Mouse (Mus musculus) small intestine, adult 2 months (tissue): ENCODE measurements around the gene Isx. TPM values are rescaled to one million over a fixed set of nuclear protein-coding genes. Genes with fewer than 3 reads are reported as not detected.

ENCODE experiments used
- H3K27ac ChIP-seq: fragments of 200-500 bp; 2 replicates; pipeline ENCODE4 v1.5.1; 2012; ENCODE audit warnings: low read depth, low read length, control low read depth, inconsistent platforms; ENCODE audit not compliant: insufficient read depth
- H3K27me3 ChIP-seq: fragments of 200-500 bp; 2 replicates; pipeline ENCODE4 v1.6.1; 2012; ENCODE audit warnings: mild to moderate bottlenecking, moderate library complexity, low read length, inconsistent platforms; ENCODE audit not compliant: control insufficient read depth, insufficient read depth
- H3K36me3 ChIP-seq: fragments of 200-500 bp; 2 replicates; pipeline ENCODE4 v1.6.1; 2012; ENCODE audit warnings: mild to moderate bottlenecking, low read length, control low read depth, inconsistent platforms; ENCODE audit not compliant: control insufficient read depth, insufficient read depth
- H3K4me1 ChIP-seq: fragments of 200-500 bp; 2 replicates; pipeline ENCODE4 v1.6.1; 2012; ENCODE audit warnings: low read length, inconsistent platforms, mixed read lengths; ENCODE audit not compliant: control insufficient read depth, insufficient read depth, insufficient read length
- H3K4me3 ChIP-seq: fragments of 200-500 bp; 2 replicates; pipeline ENCODE4 v1.5.1; 2012; ENCODE audit warnings: low read depth, mild to moderate bottlenecking, control low read depth, inconsistent platforms, low read length, moderate library complexity
- CTCF ChIP-seq: fragments of 200-500 bp; IDR thresholded peaks from 2 replicates; pipeline ENCODE4 v1.5.1; 2012; ENCODE audit warnings: low read depth, mild to moderate bottlenecking, control low read depth, inconsistent platforms, low read length, moderate library complexity, mixed read lengths; ENCODE audit not compliant: insufficient replicate concordance, insufficient read length; ENCODE audit errors: extremely low read depth
- POLR2A ChIP-seq: fragments of 200-500 bp; IDR thresholded peaks from 2 replicates; pipeline ENCODE4 v1.6.1; 2012; ENCODE audit warnings: low read depth, mild to moderate bottlenecking, control low read depth, inconsistent platforms, low read length, moderate library complexity
- whole genome bisulfite sequencing: fragments of 180-500 bp; shearing (Covaris S2); methylation state at CpG from one replicate; pipeline ENCODE4 v1.1.7; 2018; 5-methylcytosine and 5-hydroxymethylcytosine counted together
- polyA plus RNA-seq: library from polyadenylated mRNA; depleted of rRNA; stranded (reverse); fragments of >200 nt; gene quantifications from 2 replicates; pipeline ENCODE4 v1.2.3, GENCODE M21; 2012

Isx gene
- polyA plus RNA-seq, 1 experiment, result 144 TPM

DNA sequence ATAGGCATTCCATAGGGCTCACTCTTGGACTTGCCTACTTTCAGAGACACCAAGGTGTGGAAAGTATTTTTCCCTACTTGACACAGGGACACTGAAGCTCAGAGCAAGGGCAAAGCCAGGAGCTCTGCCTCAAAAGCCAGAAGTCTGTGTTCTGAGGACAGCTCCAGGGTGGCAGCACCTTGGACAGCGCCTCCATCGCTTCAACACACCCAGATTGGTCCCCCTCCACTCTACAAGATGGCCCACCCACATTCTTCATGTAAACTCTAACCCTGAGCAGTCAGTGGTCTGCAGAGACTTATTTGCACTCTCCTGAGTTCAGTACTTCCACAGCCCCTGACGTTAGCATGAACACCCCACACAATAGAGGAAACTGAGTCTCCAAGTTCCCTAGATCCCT, 21.1 kb upstream of the Isx start:
- 29% methylated on average over 3 of the region's 3 CpGs for WGBS
- Histone ChIP-seq H3K36me3 (no peaks in the 10 kb centered on the region), H3K4me1 (no peaks in the 10 kb centered on the region), H3K4me3 (no peak overlapping the region), H3K27me3 (no peaks in the 10 kb centered on the region), H3K27ac (no peak overlapping the region)
- no peak for TF ChIP-seq CTCF
- TF ChIP-seq POLR2A, result no peak

DNA sequence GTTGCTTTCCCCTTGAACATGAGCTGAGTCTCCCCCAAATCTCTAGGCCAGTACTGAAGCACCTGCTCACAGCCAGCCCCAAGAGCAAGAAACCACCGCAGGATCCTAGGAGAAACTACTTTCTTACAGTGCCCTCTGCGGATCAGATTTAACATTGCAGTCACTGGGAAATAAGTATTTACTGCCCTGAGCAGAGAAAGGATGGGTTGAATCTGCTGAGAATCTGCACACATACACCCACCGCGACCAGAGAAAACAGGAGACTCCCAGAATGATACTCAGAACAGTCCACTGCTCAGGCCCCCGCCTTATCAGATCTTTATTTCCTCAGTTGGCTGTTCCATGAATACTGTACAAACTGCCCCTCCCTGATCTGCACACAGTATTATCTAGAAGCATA, 19.5 kb upstream of the Isx start:
- 18% methylated on average over 5 of the region's 5 CpGs for WGBS
- TF ChIP-seq CTCF (peak; percentile 53; the same call in 1 of the 2 replicates), POLR2A (no peak)
- Histone ChIP-seq H3K36me3 (no peaks in the 10 kb centered on the region), H3K27me3 (no peaks in the 10 kb centered on the region), H3K4me3 (no peak overlapping the region), H3K27ac (no peak overlapping the region), H3K4me1 (no peaks in the 10 kb centered on the region)

DNA sequence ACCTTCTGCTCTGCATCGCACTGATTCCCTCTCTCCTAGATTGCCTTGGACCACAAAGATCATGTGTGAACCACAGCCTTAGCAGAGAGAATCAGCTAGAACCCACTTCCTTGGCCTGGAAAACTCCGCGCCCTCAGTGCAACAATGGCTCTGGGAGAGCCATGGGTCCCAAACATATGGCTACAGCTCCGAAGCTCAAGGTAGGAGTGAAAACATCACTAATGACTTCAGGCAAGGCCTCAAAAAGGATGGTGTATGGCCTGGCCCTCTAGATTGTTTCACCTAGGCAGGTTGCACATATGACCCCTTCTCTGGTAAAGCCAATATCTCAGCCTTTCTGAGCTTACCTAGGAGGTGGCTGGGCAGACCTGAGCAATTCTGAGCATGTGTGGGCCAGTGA, 18.2 kb upstream of the Isx start:
- Histone ChIP-seq H3K27me3 (no peaks in the 10 kb centered on the region), H3K4me3 (no peak overlapping the region), H3K4me1 (no peaks in the 10 kb centered on the region), H3K36me3 (no peaks in the 10 kb centered on the region), H3K27ac (no peak overlapping the region)
- TF ChIP-seq CTCF (no peak), POLR2A (no peak)
- WGBS, result 95% methylated on average over 4 of the region's 4 CpGs

DNA sequence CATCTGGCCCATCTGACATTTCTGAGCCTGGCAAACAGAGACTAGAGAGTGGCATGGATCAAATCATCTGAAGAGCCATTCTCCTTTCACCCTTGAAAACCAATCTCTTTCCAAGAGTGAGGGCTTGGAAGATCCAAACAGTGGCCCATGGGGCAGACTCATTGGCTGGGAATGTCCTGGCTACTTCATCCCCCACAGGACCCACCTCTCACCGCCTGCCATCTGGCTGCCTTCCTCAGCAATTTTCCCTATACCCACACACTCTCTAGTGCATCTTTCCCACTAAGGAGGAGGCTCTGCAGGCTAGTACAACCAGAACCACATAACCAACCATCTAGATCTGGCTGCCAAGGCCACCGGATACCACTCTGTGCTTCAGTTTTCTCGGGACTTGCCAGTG, 17.6 kb upstream of the Isx start:
- Histone ChIP-seq H3K36me3 (no peaks in the 10 kb centered on the region), H3K27ac (no peak overlapping the region), H3K4me1 (no peaks in the 10 kb centered on the region), H3K27me3 (no peaks in the 10 kb centered on the region), H3K4me3 (no peak overlapping the region)
- WGBS, result 95% methylated on average over 3 of the region's 3 CpGs
- no peak for TF ChIP-seq CTCF
- TF ChIP-seq POLR2A, result no peak

DNA sequence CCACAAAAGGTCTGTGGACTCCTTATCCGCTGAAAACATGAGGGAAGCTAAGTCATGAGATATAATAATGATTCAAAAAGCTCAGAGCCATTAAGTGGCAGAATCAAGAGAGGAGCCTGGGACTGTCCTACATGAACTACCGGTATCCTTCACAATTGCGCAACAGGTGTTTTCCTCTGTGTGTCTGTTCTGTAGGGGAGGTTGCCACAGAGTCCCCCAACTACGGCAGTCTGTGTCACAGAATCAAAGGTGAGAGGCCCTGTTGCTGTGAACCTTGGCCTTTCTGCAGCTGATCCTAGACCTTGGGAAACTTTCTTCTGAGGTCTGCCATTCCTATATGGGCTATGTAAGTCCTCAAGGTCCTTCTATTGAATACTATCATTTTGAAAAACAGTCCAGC, 13.7 kb upstream of the Isx start:
- H3K4me3 ChIP-seq, result no peak overlapping the region

DNA sequence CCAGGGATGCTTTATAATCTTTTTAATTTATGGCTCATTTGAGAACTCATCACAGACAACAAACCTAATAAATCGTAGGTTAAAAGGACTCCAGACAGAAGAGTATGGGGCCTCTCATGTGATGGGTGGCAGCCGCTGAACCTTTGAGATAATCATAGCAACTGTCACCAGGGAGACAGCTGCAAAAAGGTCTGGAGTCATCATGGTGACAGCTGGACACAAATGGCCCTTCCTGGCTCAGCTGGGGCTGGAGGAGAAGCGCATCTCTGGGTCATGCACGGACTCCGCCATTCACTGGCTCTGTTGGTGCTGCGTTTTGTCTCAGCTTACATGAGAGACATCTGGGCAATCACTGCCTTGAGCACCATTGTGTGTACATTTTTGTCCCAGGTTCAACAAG, 12.5 kb upstream of the Isx start:
- H3K27ac ChIP-seq, result no peak overlapping the region

More for the DNA sequence above, 13.7 kb upstream of the Isx start:
- Histone ChIP-seq H3K36me3 (no peaks in the 10 kb centered on the region), H3K4me1 (no peaks in the 10 kb centered on the region), H3K27ac (no peak overlapping the region), H3K27me3 (no peaks in the 10 kb centered on the region)
- TF ChIP-seq POLR2A (no peak), CTCF (no peak)
- whole genome bisulfite sequencing, result 78% methylated on average over 4 of the region's 4 CpGs

DNA sequence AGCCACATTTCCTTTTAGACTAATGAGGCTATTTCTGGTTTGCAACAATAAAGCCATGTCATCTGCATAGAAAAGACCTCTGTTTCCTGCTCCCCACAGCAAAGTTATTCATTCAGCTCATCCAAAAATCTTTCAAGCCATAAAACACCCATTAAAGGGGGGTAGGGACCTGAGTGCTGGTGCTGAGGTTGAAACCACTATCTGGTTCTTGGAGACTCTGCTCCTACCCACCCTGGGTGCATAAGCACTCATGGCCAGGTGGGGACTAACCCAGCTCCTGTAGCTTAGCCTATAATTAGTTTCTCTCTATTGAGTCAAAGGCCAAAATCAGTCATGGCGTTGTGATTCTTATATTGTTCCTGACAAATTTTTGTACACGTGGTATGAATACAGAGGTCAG, 10.4 kb upstream of the Isx start:
- Histone ChIP-seq H3K4me1 (no peaks in the 10 kb centered on the region), H3K27me3 (no peaks in the 10 kb centered on the region), H3K4me3 (no peak overlapping the region), H3K36me3 (no peaks in the 10 kb centered on the region), H3K27ac (no peak overlapping the region)
- TF ChIP-seq POLR2A (no peak), CTCF (no peak)
- 80% methylated on average over 2 of the region's 2 CpGs for WGBS

More for the DNA sequence above, 12.5 kb upstream of the Isx start:
- H3K36me3 ChIP-seq, result no peaks in the 10 kb centered on the region
- no peak overlapping the region for H3K4me3 ChIP-seq
- WGBS, result 83% methylated on average over 6 of the region's 6 CpGs
- TF ChIP-seq CTCF, result no peak
- no peak for TF ChIP-seq POLR2A
- H3K4me1 ChIP-seq, result no peaks in the 10 kb centered on the region
- H3K27me3 ChIP-seq, result no peaks in the 10 kb centered on the region
